Mouse (Mus musculus) retina, postnatal 7 days (tissue): ENCODE measurements at regions not wholly inside any gene's neighbourhood (a gene's known extent, or its start where the extent isn't known, plus 50 kb on each side); places are given as distances from the start of the nearest gene placed in this dataset.

Experiments used
- DNase-seq: peaks from one replicate; pipeline ENCODE4 v3.0.0-alpha.2; 2012; ENCODE audit warnings: low read depth, low spot score

GRCm38 (mm10) chr7:117729067-117729466, 348.3 kb downstream of the Xylt1 start:
- DNase-seq: no peak
